Mouse (Mus musculus) ovary, postnatal 10 days (tissue): ENCODE results near the gene Marc1.

Experiments used
- DNase-seq: peaks from one replicate; pipeline ENCODE4 v3.0.0; 2022; ENCODE audit warnings: low spot score

Marc1 gene

GRCm38 (mm10) chr1:184762941-184763340, 48.2 kb downstream of the Marc1 start:
- DNase-seq: no peak

- DNase-seq: no peak
These were observed 49.1 kb downstream of the Marc1 start for GRCm38 (mm10) chr1:184761988-184762387.

- DNase-seq: no peak
These were observed 58.4 kb downstream of the Marc1 start for GRCm38 (mm10) chr1:184752671-184753070.

- DNase-seq: no peak
These were observed 60.9 kb downstream of the Marc1 start for GRCm38 (mm10) chr1:184750114-184750664.

- DNase-seq: no peak
These were observed 62.4 kb downstream of the Marc1 start for GRCm38 (mm10) chr1:184748692-184749152.

GRCm38 (mm10) chr1:184737876-184738479, 73.1 kb downstream of the Marc1 start:
- DNase-seq: no peak

- DNase-seq: no peak
These were observed 73.9 kb downstream of the Marc1 start for GRCm38 (mm10) chr1:184737228-184737627.
